Mouse (Mus musculus) thymus, adult 2 months (tissue): ENCODE measurements at regions not wholly inside any gene's neighbourhood (a gene's known extent, or its start where the extent isn't known, plus 50 kb on each side); places are given as distances from the start of the nearest gene placed in this dataset.

Experiments
- DNase-seq: peaks from one replicate; pipeline ENCODE4 v3.0.0; 2021
- H3K27ac ChIP-seq: fragments of 200-500 bp; 2 replicates; pipeline ENCODE4 v1.5.1; 2012; ENCODE audit warnings: low read length, control low read depth; ENCODE audit not compliant: control insufficient read depth, insufficient read depth
- H3K27me3 ChIP-seq: fragments of 200-500 bp; 2 replicates; pipeline ENCODE4 v1.6.1; 2012; ENCODE audit warnings: mild to moderate bottlenecking, low read length, moderate library complexity, mixed read lengths; ENCODE audit not compliant: control insufficient read depth, insufficient read depth
- H3K36me3 ChIP-seq: fragments of 200-500 bp; 2 replicates; pipeline ENCODE4 v1.6.1; 2012; ENCODE audit warnings: mild to moderate bottlenecking, low read length, moderate library complexity; ENCODE audit not compliant: control insufficient read depth, insufficient read depth
- H3K4me1 ChIP-seq: fragments of 200-500 bp; replicated peaks from 2 replicates; pipeline ENCODE4 v1.6.1; 2012; ENCODE audit warnings: low read length; ENCODE audit not compliant: control insufficient read depth, insufficient read depth
- H3K4me3 ChIP-seq: fragments of 200-500 bp; 2 replicates; pipeline ENCODE4 v1.5.1; 2012; ENCODE audit warnings: mild to moderate bottlenecking, low read length, control low read depth, moderate library complexity; ENCODE audit not compliant: control insufficient read depth, insufficient read depth
- CTCF ChIP-seq: fragments of 200-500 bp; IDR thresholded peaks from 2 replicates; pipeline ENCODE4 v1.5.1; 2012; ENCODE audit warnings: mild to moderate bottlenecking, control low read depth, low read length, moderate library complexity, borderline replicate concordance; ENCODE audit not compliant: control insufficient read depth, poor library complexity, insufficient read depth; ENCODE audit errors: extremely low read depth
- POLR2A ChIP-seq: fragments of 200-500 bp; IDR thresholded peaks from 2 replicates; pipeline ENCODE4 v1.6.1; 2012; ENCODE audit warnings: mild to moderate bottlenecking, low read length, control low read depth, moderate library complexity; ENCODE audit not compliant: control insufficient read depth, poor library complexity, insufficient read depth; ENCODE audit errors: extremely low read depth
- WGBS: fragments of 180-500 bp; shearing (Covaris S2); methylation state at CpG from one replicate; pipeline ENCODE4 v1.1.7; 2018; 5-methylcytosine and 5-hydroxymethylcytosine counted together

DNA sequence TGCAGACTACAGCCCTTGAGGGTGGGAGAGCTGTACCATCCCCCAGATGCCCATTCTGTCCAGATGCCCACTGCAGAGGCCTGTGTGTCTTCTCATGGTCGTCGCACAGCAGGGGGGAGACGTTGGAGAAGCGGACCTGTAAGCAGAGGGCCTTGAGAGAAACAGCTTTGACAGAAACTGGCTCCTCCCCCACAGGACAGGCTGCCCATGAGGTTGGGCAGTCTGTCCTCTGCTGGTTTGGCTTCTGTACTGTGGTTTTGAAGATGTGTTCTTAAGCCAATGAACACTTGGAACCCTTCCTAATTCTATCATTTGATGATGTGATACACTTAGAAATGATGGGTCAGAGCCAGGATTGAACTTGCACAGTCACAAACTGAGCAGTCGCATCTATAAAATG, 102.5 kb downstream of the Gm5447 start:
- TF ChIP-seq POLR2A, result no peak
- TF ChIP-seq CTCF, result no peak
- no peak overlapping the region for H3K27ac ChIP-seq
- DNase-seq, result no peak
- no peak overlapping the region for H3K4me3 ChIP-seq
- H3K36me3 ChIP-seq, result no peaks in the 10 kb centered on the region
- no peaks in the 10 kb centered on the region for H3K27me3 ChIP-seq
- H3K4me1 ChIP-seq, result no peaks in the 10 kb centered on the region
- 80% methylated on average over 5 of the region's 5 CpGs for WGBS

GRCm38 (mm10) chr13:31078751-31079150, 104.7 kb downstream of the Gm5447 start:
- no peaks in the 10 kb centered on the region for H3K4me1 ChIP-seq
- TF ChIP-seq CTCF (no peak), POLR2A (no peak)
- no peak for DNase-seq
- whole genome bisulfite sequencing, result 78% methylated on average over 3 of the region's 3 CpGs
- H3K27me3 ChIP-seq, result no peaks in the 10 kb centered on the region
- H3K27ac ChIP-seq, result no peak overlapping the region
- H3K4me3 ChIP-seq, result no peak overlapping the region
- H3K36me3 ChIP-seq, result no peaks in the 10 kb centered on the region

- no peak for TF ChIP-seq CTCF
- TF ChIP-seq POLR2A, result no peak
- Histone ChIP-seq H3K27ac (no peak overlapping the region), H3K36me3 (no peaks in the 10 kb centered on the region), H3K27me3 (no peaks in the 10 kb centered on the region), H3K4me1 (no peaks in the 10 kb centered on the region), H3K4me3 (no peak overlapping the region)
- 23% methylated on average over 4 of the region's 4 CpGs for WGBS
- DNase-seq, result no peak
These were observed 106.2 kb downstream of the Gm5447 start for GRCm38 (mm10) chr13:31080215-31080614.

DNA sequence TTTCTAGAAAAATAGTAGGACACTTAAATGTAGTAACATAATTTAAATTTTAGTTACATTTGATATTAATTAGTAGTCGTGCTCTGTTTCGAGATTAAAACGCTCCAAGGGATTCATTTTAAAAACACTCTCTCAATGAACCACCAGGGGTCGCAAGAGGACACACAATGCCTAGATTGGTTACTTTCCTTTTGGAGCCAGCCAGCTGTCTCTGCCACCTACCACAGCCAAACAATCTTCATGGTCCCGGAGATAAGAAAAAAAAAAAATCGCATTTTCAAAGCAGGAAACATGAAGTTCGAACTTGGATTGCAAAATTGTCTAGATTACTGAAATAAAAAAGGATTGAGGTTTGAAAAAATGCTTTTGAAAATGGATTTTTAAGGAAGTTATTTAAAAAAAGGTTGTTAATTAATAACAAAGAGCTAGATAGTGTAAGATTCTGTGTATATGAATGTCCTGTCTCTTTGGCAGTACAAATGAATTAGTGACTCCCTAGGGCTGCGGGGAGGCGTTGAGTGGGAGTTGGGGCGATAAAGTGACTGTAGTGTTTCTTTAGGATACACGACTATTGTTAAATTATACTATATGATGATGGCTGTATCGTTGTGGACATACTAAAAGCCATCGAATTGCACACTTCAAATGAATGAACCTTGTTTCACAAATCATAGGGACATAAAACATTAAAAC, 108.6 kb downstream of the Gm5447 start:
- DNase-seq, result peak; percentile 52
- H3K27ac ChIP-seq, result no peak overlapping the region
- no peak overlapping the region for H3K4me3 ChIP-seq
- TF ChIP-seq POLR2A (no peak), CTCF (no peak)
- H3K36me3 ChIP-seq, result no peaks in the 10 kb centered on the region
- H3K27me3 ChIP-seq, result no peaks in the 10 kb centered on the region
- no peaks in the 10 kb centered on the region for H3K4me1 ChIP-seq
- 32% methylated on average over 13 of the region's 13 CpGs for WGBS

DNA sequence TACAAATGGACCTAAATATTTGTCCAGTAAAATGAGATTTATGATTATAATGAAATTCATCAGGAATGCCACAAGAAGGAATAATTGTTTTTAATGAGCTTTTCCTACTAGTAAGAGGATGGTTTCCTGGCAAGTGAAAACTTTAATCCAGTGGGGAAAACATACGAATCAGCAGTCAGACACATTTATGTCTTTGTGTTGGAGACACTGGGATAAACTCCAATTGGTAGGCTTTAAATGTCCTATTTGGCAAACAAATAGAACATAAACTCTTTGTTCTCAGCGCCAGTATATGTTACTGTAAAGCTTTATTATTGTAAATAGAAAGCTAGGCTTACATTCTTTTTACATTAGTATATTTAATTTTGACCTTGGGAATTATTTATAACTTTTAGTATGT, 127.0 kb downstream of the Gm5447 start:
- H3K27me3 ChIP-seq, result no peaks in the 10 kb centered on the region
- no peak overlapping the region for H3K4me3 ChIP-seq
- H3K27ac ChIP-seq, result no peak overlapping the region
- no peak for DNase-seq
- H3K4me1 ChIP-seq, result no peaks in the 10 kb centered on the region
- no peaks in the 10 kb centered on the region for H3K36me3 ChIP-seq
- no peak for TF ChIP-seq CTCF
- no peak for TF ChIP-seq POLR2A
- WGBS, result 83% methylated on average over 2 of the region's 2 CpGs

GRCm38 (mm10) chr13:31107434-31107833, 133.4 kb downstream of the Gm5447 start:
- H3K27me3 ChIP-seq, result no peaks in the 10 kb centered on the region
- no peak overlapping the region for H3K27ac ChIP-seq
- H3K4me1 ChIP-seq, result no peaks in the 10 kb centered on the region
- H3K36me3 ChIP-seq, result no peaks in the 10 kb centered on the region
- WGBS, result 95% methylated on average over 2 of the region's 2 CpGs
- no peak for TF ChIP-seq CTCF
- no peak for TF ChIP-seq POLR2A
- no peak for DNase-seq
- H3K4me3 ChIP-seq, result no peak overlapping the region

DNA sequence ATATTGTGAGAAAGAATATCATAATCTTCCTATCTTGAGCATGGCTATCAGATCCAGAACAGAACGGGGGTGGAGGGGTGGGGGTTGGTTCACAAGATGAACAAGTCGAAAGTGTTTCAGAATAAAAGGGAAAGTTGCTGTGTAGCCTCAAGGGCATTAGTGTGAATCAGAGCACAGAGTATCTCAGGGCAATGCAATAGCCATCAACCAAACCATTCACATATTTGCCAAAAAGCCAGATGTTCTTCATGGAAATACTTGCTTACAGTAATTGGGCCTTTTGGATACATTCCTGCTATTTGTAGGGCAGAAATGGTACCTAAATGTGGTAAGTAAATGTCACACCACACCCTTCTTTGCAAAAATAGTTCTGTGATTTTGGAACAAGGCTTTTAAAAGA, 135.2 kb downstream of the Gm5447 start:
- no peak overlapping the region for H3K27ac ChIP-seq
- H3K27me3 ChIP-seq, result no peaks in the 10 kb centered on the region
- no peaks in the 10 kb centered on the region for H3K36me3 ChIP-seq
- no peak overlapping the region for H3K4me3 ChIP-seq
- no peak for TF ChIP-seq POLR2A
- H3K4me1 ChIP-seq, result no peaks in the 10 kb centered on the region
- no peak for DNase-seq
- WGBS, result 84% methylated on average over 2 of the region's 2 CpGs
